Mouse (Mus musculus) lung, embryonic 14.5 days (tissue): ENCODE data around the gene Ccdc33. TPM values are rescaled to one million over a fixed set of nuclear protein-coding genes. Genes with fewer than 3 reads are reported as not detected.

ENCODE experiments used
- ATAC-seq: fragments of 200-750 bp; cut with Nextera tagmentation; 2 replicates; pipeline ENCODE4 v1.8.0; 2017; ENCODE audit warnings: mild to moderate bottlenecking, moderate TSS enrichment, moderate library complexity; ENCODE audit not compliant: insufficient read depth
- DNase-seq: peaks from one replicate; pipeline ENCODE4 v3.0.0-alpha.2; 2015
- H3K27ac ChIP-seq: fragments of 300-500 bp; sonication (generic); 2 replicates; pipeline ENCODE4 v1.5.1; 2014; ENCODE audit warnings: low read depth, mild to moderate bottlenecking, moderate library complexity
- H3K27me3 ChIP-seq: fragments of 300-500 bp; sonication (generic); 2 replicates; pipeline ENCODE4 v1.6.1; 2014; ENCODE audit warnings: low read length, control low read depth; ENCODE audit not compliant: insufficient read depth
- H3K36me3 ChIP-seq: fragments of 300-500 bp; sonication (generic); 2 replicates; pipeline ENCODE4 v1.6.1; 2014; ENCODE audit warnings: control low read depth; ENCODE audit not compliant: insufficient read depth
- H3K4me1 ChIP-seq: fragments of 300-500 bp; sonication (generic); 2 replicates; pipeline ENCODE4 v1.6.1; 2014; ENCODE audit warnings: antibody characterized with exemption, control low read depth; ENCODE audit not compliant: insufficient read depth
- H3K4me2 ChIP-seq: fragments of 300-500 bp; sonication (generic); 2 replicates; pipeline ENCODE4 v1.6.1; 2014; ENCODE audit warnings: mild to moderate bottlenecking
- H3K4me3 ChIP-seq: fragments of 300-500 bp; sonication (generic); 2 replicates; pipeline ENCODE4 v1.5.1; 2014; ENCODE audit warnings: low read depth, low read length
- H3K9ac ChIP-seq: fragments of 300-500 bp; sonication (generic); 2 replicates; pipeline ENCODE4 v1.6.1; 2014
- H3K9me3 ChIP-seq: fragments of 300-500 bp; sonication (generic); 2 replicates; pipeline ENCODE4 v1.6.1; 2016; ENCODE audit warnings: low read depth, low read length, control low read depth
- CTCF ChIP-seq: IDR thresholded peaks from 2 replicates; pipeline ENCODE4 v1.5.1; 2016; ENCODE audit warnings: antibody characterized with exemption, low read depth
- WGBS: fragments of 180-500 bp; shearing (Covaris S2); extraction: QIAGEN DNeasy Blood & Tissue Kit; methylation state at CpG from one replicate; pipeline ENCODE4 v1.1.7; 2014; 5-methylcytosine and 5-hydroxymethylcytosine counted together
- polyA plus RNA-seq: library from polyadenylated mRNA; unstranded; fragments of >200 nt; fragmentation: Nextera tagmentation; extraction: Ambion mirVana; gene quantifications from 2 replicates; pipeline ENCODE4 v1.2.1, GENCODE M21; 2014

Ccdc33 gene
- polyA plus RNA-seq, 1 experiment from 2014 or later, result not detected

DNA sequence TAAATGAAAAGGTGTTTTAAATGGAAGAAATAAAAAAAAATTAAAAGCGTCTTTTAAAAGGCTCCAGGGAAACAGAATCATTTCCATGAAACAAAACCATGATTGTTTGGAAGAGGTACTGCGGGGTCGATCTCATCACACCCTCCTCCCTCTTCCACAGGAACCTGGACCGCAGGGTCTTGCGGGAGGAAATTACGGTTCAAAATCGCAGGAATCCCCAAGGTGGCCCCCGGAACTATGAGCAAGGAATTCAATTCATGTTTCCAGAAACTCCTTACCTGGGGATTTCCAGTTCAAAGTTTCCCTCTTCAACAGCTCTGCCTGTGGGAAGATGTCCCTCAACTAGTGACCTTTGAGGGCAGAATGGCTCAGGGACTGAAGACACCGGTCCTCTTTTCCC is 4.6 kb downstream of the Ccdc33 start:
- Histone ChIP-seq H3K9me3 (no peaks in the 10 kb centered on the region), H3K4me1 (peaks cover 29% of the 10 kb centered on the region), H3K4me3 (no peak overlapping the region), H3K9ac (no peak overlapping the region), H3K27me3 (peaks cover 6% of the 10 kb centered on the region; the same call in 1 of the 2 replicates), H3K27ac (no peak overlapping the region), H3K4me2 (0 out of 2 replicates have a peak overlapping the region, but pooled peaks have one; percentile 2), H3K36me3 (no peaks in the 10 kb centered on the region)
- whole genome bisulfite sequencing, result 14% methylated on average over 9 of the region's 9 CpGs
- no peak for ATAC-seq
- no peak for TF ChIP-seq CTCF
- DNase-seq, result no peak

DNA sequence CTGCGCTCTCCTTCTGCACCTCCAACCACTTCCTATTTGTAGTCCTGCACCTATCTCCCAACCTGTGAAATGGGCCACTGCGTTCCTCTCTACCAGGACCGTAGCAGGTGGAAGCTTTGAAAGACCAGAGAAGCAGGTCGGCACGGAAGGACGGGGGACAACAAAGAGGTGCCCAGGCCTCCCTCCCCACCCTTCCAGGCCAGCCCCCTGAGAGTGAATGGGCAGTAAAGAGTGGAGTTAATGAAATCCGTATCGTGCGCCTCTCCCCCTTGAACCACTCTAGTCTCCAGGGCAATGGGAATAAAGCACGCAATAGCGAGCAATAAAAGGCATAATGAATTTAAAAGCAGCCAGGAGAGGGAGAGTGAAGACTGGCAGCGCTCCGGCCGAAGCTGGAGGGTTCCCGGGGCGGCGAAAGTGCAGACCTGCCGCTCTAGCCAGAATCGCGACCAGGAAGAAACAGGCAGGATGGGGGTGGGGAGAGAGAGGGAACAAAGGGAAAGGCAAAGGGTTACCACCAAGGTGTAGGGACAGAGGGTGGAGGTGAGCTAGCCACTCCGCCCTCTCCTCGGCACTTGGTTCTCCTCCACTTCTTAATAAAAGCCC is 5.2 kb downstream of the Ccdc33 start:
- peak overlapping the region; percentile 42 for H3K4me2 ChIP-seq
- 8% methylated on average over 22 of the region's 22 CpGs for WGBS
- peak; percentile 47 for DNase-seq
- H3K27ac ChIP-seq, result peak overlapping the region; percentile 49; the same call in 1 of the 2 replicates
- no peak for TF ChIP-seq CTCF
- peaks cover 6% of the 10 kb centered on the region; the same call in 1 of the 2 replicates for H3K27me3 ChIP-seq
- 0 out of 2 replicates have a peak overlapping the region, but pooled peaks have one; percentile 9 for H3K9ac ChIP-seq
- no peaks in the 10 kb centered on the region for H3K9me3 ChIP-seq
- H3K4me3 ChIP-seq, result no peak overlapping the region
- H3K4me1 ChIP-seq, result peaks cover 23% of the 10 kb centered on the region
- ATAC-seq, result no peak
- no peaks in the 10 kb centered on the region for H3K36me3 ChIP-seq

DNA sequence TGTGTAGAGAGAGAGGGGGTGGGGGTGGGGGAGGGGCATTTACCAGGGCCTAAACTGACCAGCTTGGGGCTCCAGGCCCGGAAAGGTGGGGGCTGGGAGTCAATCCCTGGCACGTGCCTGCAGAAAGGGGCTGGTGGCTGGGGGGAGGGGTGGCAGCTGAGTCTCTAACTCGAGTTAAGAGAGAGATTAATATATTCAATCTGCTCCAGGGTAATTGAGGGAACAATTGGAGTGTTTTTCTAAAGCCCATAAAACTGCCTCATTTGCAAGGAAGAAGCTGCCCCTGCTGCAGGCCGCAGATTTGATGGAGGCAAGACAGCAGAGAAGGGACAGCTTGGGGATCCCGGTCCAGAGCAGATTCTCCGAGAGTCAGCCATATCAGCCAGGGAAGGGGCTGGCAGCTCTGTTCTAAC is 5.8 kb downstream of the Ccdc33 start:
- peaks cover 23% of the 10 kb centered on the region for H3K4me1 ChIP-seq
- no peaks in the 10 kb centered on the region for H3K36me3 ChIP-seq
- TF ChIP-seq CTCF, result no peak
- peak overlapping the region; percentile 39; the same call in 1 of the 2 replicates for H3K27ac ChIP-seq
- ATAC-seq (peak; percentile 26; the same call in 1 of the 2 replicates), DNase-seq (no peak)
- H3K27me3 ChIP-seq, result peaks cover 6% of the 10 kb centered on the region; the same call in 1 of the 2 replicates
- H3K4me2 ChIP-seq, result peak overlapping the region; percentile 42; the same call in 1 of the 2 replicates
- H3K9me3 ChIP-seq, result no peaks in the 10 kb centered on the region
- WGBS, result 9% methylated on average over 6 of the region's 6 CpGs
- H3K4me3 ChIP-seq, result no peak overlapping the region
- H3K9ac ChIP-seq, result no peak overlapping the region

DNA sequence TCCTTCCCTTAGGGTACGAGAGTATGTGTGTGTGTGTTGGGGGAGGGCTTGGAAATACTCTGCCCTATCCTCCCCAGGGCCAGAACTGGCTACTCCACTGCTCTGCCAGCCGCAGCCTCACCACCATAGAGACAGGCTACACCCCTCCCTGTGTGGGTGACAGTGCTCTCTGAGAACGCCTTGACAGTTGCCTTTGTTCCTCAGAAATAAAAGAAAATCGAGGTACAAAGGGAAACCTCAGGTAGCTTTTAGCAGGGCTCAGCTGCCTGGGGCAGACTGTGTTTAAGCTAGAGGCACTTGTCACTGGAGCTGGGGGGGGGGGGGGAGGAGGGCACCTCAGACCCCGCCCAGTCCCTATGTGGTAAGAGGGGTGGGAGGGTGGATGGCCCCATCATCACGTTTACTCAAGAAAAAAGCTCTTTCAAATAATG is 6.3 kb downstream of the Ccdc33 start:
- peak; percentile 45; the same call in 1 of the 2 replicates for ATAC-seq
- 24% methylated on average over 6 of the region's 6 CpGs for WGBS

DNA sequence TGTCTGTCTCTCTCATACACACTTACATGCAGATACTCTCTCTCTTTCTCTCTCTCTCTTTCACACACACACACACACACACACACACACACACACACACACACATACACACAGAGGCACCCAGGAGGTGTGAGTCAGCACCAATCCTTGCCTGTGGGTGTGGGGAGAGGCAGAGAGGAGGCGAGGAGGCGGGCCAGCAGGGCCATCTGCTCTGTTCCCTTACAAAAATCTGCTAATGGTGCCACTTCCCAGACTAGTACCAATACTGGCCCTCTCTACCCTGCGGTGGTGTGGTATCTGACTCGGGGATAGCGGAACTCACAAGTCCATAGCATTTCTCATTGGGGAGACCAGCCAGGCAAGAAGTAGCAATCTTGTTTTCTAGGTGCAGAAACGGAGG is 7.2 kb downstream of the Ccdc33 start:
- Histone ChIP-seq H3K4me1 (peaks cover 23% of the 10 kb centered on the region), H3K27ac (no peak overlapping the region; the same call in 1 of the 2 replicates), H3K4me3 (no peak overlapping the region), H3K9me3 (no peaks in the 10 kb centered on the region), H3K4me2 (no peak overlapping the region), H3K9ac (no peak overlapping the region), H3K27me3 (peaks cover 6% of the 10 kb centered on the region; the same call in 1 of the 2 replicates), H3K36me3 (no peaks in the 10 kb centered on the region)
- 61% methylated on average over 6 of the region's 6 CpGs for WGBS
- ATAC-seq, result no peak
- no peak for DNase-seq
- no peak for TF ChIP-seq CTCF

More for the DNA sequence above, 6.3 kb downstream of the Ccdc33 start:
- H3K27me3 ChIP-seq, result peaks cover 6% of the 10 kb centered on the region; the same call in 1 of the 2 replicates
- TF ChIP-seq CTCF, result no peak
- no peak overlapping the region for H3K4me2 ChIP-seq
- H3K36me3 ChIP-seq, result no peaks in the 10 kb centered on the region
- no peak for DNase-seq
- H3K4me1 ChIP-seq, result peaks cover 23% of the 10 kb centered on the region
- peak overlapping the region; percentile 51 for H3K27ac ChIP-seq
- H3K4me3 ChIP-seq, result no peak overlapping the region
- no peaks in the 10 kb centered on the region for H3K9me3 ChIP-seq
- H3K9ac ChIP-seq, result no peak overlapping the region

DNA sequence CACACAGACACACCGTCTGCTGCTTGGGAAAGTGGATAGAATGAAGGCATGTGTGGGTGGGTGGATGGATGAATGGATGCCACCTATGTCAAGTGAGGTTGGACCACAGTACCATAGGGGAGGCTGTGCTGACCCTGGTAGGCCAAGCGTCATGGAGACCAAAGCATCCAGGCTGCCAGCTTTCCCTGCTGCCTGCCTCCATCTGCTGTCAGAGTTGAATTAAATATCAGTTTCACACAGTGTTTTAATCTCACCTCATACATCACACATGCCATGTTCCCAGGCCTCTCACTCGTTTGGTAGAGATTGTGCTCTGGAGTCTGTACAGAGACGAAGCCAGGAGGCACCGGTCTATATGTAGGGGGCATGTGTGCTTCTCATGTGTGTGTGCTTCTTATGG is 7.8 kb downstream of the Ccdc33 start:
- Histone ChIP-seq H3K27ac (no peak overlapping the region), H3K4me3 (no peak overlapping the region), H3K36me3 (no peaks in the 10 kb centered on the region), H3K9me3 (no peaks in the 10 kb centered on the region), H3K27me3 (peaks cover 6% of the 10 kb centered on the region; the same call in 1 of the 2 replicates), H3K4me1 (peaks cover 23% of the 10 kb centered on the region), H3K4me2 (no peak overlapping the region), H3K9ac (no peak overlapping the region)
- DNase-seq, result no peak
- 47% methylated on average over 5 of the region's 5 CpGs for WGBS
- TF ChIP-seq CTCF, result no peak
- ATAC-seq, result no peak

DNA sequence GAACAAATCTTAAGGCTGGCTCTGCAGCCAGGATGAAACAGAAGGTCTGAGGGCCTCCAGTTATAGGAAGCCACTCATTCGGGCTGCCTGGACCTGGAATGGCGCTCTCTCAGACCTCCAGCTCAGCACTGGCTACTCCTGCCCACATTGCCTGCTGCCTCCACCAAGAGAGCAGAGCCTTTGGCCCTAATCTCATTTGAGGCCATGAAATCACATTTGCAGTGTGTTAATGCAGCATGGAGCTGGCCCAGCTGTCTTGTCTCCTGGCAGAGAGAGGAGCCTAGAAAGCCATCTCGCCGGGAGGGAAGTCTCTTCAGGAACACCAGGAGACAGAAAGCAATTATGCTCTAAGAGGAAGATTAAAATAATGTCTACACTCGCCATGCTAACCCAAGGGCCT is 11.1 kb downstream of the Ccdc33 start:
- no peak overlapping the region for H3K4me2 ChIP-seq
- no peak for TF ChIP-seq CTCF
- no peak overlapping the region for H3K9ac ChIP-seq
- no peak for ATAC-seq
- peaks cover 3% of the 10 kb centered on the region for H3K4me1 ChIP-seq
- peak; percentile 56 for DNase-seq
- WGBS, result 39% methylated on average over 5 of the region's 5 CpGs
- H3K9me3 ChIP-seq, result no peaks in the 10 kb centered on the region
- no peaks in the 10 kb centered on the region for H3K27me3 ChIP-seq
- H3K4me3 ChIP-seq, result no peak overlapping the region
- H3K27ac ChIP-seq, result no peak overlapping the region
- H3K36me3 ChIP-seq, result no peaks in the 10 kb centered on the region
